Mouse (Mus musculus) lung, adult 18-20 months (tissue): ENCODE results near the gene Gm13723.

Source experiments
- DNase-seq, 2 experiments: peaks; one replicate each; pipeline ENCODE4 v3.0.0; 2022; ENCODE audit warnings: mixed read lengths in 2 of 2

Gm13723 gene

GRCm38 (mm10) chr2:86874702-86875101 is at the start of gene Gm13723:
Gm13723 (minus strand) TSS chr2:86874802.
- DNase-seq = no peak

DNA sequence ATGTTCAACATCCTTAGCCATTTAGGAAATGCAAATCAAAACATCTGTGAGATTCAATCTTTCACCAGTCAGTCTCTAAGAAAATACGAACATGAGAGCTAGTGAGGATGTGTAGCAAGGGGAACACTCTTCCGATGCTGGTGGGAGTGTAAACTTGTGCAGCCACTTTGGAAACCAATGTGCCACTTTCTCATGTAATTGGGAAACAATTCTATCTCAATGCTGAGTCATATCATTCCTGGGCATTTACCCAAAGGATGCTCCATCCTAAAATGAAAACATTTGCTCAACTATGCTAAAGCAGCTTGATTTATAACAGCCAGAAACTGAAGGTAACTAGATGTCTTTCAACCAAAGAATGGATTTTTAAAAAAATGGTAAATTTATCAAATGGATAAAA is 31.0 kb upstream of the Gm13723 start:
- no peak for DNase-seq

GRCm38 (mm10) chr2:86892116-86892515 is 17.5 kb upstream of the Gm13723 start, which contains the start of gene Olfr1097:
Olfr1097 (minus strand) TSS chr2:86892216.
- no peak for DNase-seq

DNA sequence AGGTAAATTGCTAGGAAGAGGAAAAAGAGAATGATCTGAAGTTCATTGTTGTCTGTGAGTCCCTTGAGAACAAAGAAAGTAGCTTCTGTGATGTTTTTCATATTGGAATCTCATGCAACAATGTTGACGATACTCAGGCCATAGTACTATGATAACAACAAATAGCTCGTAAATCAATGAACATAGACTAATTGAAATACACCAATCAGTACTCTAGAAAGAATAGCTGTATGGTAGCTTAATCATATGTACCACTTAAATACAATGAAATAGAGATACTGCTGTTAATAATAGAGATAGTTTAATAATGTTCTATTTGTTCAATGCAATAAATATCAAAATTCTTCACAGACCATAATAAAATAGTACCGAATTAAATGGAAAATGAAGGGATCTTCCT is 23.0 kb downstream of the Gm13723 start, which contains the start of gene Olfr1095:
Olfr1095 (minus strand) TSS at position 101 of the 400 bp plus-strand sequence.
- DNase-seq = no peak

- DNase-seq = no peak
These were observed 50.2 kb downstream of the Gm13723 start, which contains the start of gene Olfr1094 for GRCm38 (mm10) chr2:86824363-86824762. Olfr1094 (plus strand) TSS chr2:86824663.
